Mouse (Mus musculus) small intestine, adult 2 months (tissue): Measurements from ENCODE around the gene Gnai2.

Experiments
- CTCF ChIP-seq: fragments of 200-500 bp; IDR thresholded peaks from 2 replicates; pipeline ENCODE4 v1.5.1; 2012; ENCODE audit warnings: low read depth, mild to moderate bottlenecking, control low read depth, inconsistent platforms, low read length, moderate library complexity, mixed read lengths; ENCODE audit not compliant: insufficient replicate concordance, insufficient read length; ENCODE audit errors: extremely low read depth
- POLR2A ChIP-seq: fragments of 200-500 bp; IDR thresholded peaks from 2 replicates; pipeline ENCODE4 v1.6.1; 2012; ENCODE audit warnings: low read depth, mild to moderate bottlenecking, control low read depth, inconsistent platforms, low read length, moderate library complexity

DNA sequence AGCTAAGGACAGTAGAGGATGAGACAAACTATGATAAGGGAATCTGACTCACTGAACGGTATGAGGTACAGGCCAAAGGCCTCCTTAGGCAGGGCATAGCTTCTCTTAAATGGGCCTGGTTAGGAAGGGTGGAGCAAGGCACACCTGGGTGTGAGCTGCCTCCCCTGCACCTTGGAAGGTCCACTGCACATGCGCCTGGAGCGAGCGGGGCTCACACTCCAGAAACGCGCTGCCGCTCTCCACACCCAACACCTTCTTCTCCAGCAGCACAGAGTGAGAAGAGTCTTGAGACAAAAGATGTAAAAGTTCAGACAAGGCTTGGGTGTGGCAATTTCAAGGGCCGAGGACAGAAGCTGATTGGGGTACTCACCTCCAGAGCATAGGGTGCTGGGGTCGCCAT is 35.7 kb downstream of the Gnai2 start:
- TF ChIP-seq POLR2A: no peak
- TF ChIP-seq CTCF: no peak
